Mouse (Mus musculus) spleen, adult 2 months (tissue): ENCODE measurements at regions not wholly inside any gene's neighbourhood (a gene's known extent, or its start where the extent isn't known, plus 50 kb on each side); places are given as distances from the start of the nearest gene placed in this dataset.

Experiments used
- DNase-seq, 2 experiments: peaks; one replicate each; pipeline versions ENCODE4 v3.0.0 to v3.0.0-alpha.2; 2012 to 2021; ENCODE audit warnings: low spot score in 2 of 2, low read depth in 1 of 2
- H3K27ac ChIP-seq: fragments of 200-500 bp; 2 replicates; pipeline ENCODE4 v1.5.1; 2012; ENCODE audit warnings: low read length, inconsistent platforms; ENCODE audit not compliant: insufficient read depth
- H3K27me3 ChIP-seq: fragments of 200-500 bp; 2 replicates; pipeline ENCODE4 v1.6.1; 2012; ENCODE audit warnings: mild to moderate bottlenecking, moderate library complexity, low read length, inconsistent platforms; ENCODE audit not compliant: control insufficient read depth, insufficient read depth
- H3K36me3 ChIP-seq: fragments of 200-500 bp; 2 replicates; pipeline ENCODE4 v1.6.1; 2012; ENCODE audit warnings: mild to moderate bottlenecking, low read length, inconsistent platforms; ENCODE audit not compliant: control insufficient read depth, insufficient read depth
- H3K4me1 ChIP-seq: fragments of 200-500 bp; 2 replicates; pipeline ENCODE4 v1.6.1; 2011; ENCODE audit warnings: inconsistent platforms; ENCODE audit not compliant: control insufficient read depth, insufficient read depth, insufficient read length
- H3K4me3 ChIP-seq: fragments of 200-500 bp; 2 replicates; pipeline ENCODE4 v1.5.1; 2011; ENCODE audit warnings: mild to moderate bottlenecking, inconsistent platforms; ENCODE audit not compliant: insufficient read depth, insufficient read length; ENCODE audit errors: extremely low read depth
- CTCF ChIP-seq: fragments of 200-500 bp; IDR thresholded peaks from 2 replicates; pipeline ENCODE4 v1.5.1; 2011; ENCODE audit warnings: mild to moderate bottlenecking, inconsistent platforms; ENCODE audit not compliant: insufficient read depth, insufficient read length, insufficient replicate concordance; ENCODE audit errors: extremely low read depth
- POLR2A ChIP-seq: fragments of 200-500 bp; IDR thresholded peaks from 2 replicates; pipeline ENCODE4 v1.6.1; 2011; ENCODE audit warnings: low read depth, low read length, inconsistent platforms
- whole genome bisulfite sequencing: fragments of 180-500 bp; shearing (Covaris S2); methylation state at CpG from one replicate; pipeline ENCODE4 v1.1.7; 2018; 5-methylcytosine and 5-hydroxymethylcytosine counted together

GRCm38 (mm10) chr13:45325736-45326293 is 63.7 kb upstream of the Mylip start:
- H3K27ac ChIP-seq, result no peak overlapping the region
- H3K4me3 ChIP-seq, result no peak overlapping the region
- WGBS, result 88% methylated on average over 7 of the region's 7 CpGs
- DNase-seq, result no peak
- TF ChIP-seq POLR2A (no peak), CTCF (no peak)
- no peaks in the 10 kb centered on the region for H3K36me3 ChIP-seq
- H3K27me3 ChIP-seq, result no peaks in the 10 kb centered on the region
- H3K4me1 ChIP-seq, result no peaks in the 10 kb centered on the region

- H3K27ac ChIP-seq, result no peak overlapping the region
- 95% methylated on average over 6 of the region's 6 CpGs for WGBS
- no peaks in the 10 kb centered on the region for H3K27me3 ChIP-seq
- H3K4me3 ChIP-seq, result no peak overlapping the region
- DNase-seq, result no peak
- H3K36me3 ChIP-seq, result no peaks in the 10 kb centered on the region
- no peaks in the 10 kb centered on the region for H3K4me1 ChIP-seq
- TF ChIP-seq POLR2A (no peak), CTCF (no peak)
These were observed 62.8 kb upstream of the Mylip start for GRCm38 (mm10) chr13:45326751-45327150.

- WGBS, result 86% methylated on average over 8 of the region's 8 CpGs
These were observed 59.0 kb upstream of the Mylip start for GRCm38 (mm10) chr13:45330561-45330960.

GRCm38 (mm10) chr13:45332031-45332430 is 57.5 kb upstream of the Mylip start:
- TF ChIP-seq CTCF (no peak), POLR2A (no peak)
- Histone ChIP-seq H3K4me3 (no peak overlapping the region), H3K27me3 (no peaks in the 10 kb centered on the region), H3K36me3 (no peaks in the 10 kb centered on the region), H3K27ac (no peak overlapping the region), H3K4me1 (no peaks in the 10 kb centered on the region)
- WGBS, result 87% methylated on average over 3 of the region's 3 CpGs
- DNase-seq, result no peak

More at GRCm38 (mm10) chr13:45330561-45330960, 59.0 kb upstream of the Mylip start:
- no peak overlapping the region for H3K4me3 ChIP-seq
- no peaks in the 10 kb centered on the region for H3K27me3 ChIP-seq
- H3K36me3 ChIP-seq, result no peaks in the 10 kb centered on the region
- no peak overlapping the region for H3K27ac ChIP-seq
- no peaks in the 10 kb centered on the region for H3K4me1 ChIP-seq
- DNase-seq, result no peak
- no peak for TF ChIP-seq POLR2A
- no peak for TF ChIP-seq CTCF

- 90% methylated on average over 5 of the region's 5 CpGs for WGBS
- Histone ChIP-seq H3K4me3 (no peak overlapping the region), H3K4me1 (no peaks in the 10 kb centered on the region), H3K36me3 (no peaks in the 10 kb centered on the region), H3K27ac (no peak overlapping the region), H3K27me3 (no peaks in the 10 kb centered on the region)
- no peak for TF ChIP-seq POLR2A
- TF ChIP-seq CTCF, result no peak
- no peak for DNase-seq
These were observed 55.9 kb upstream of the Mylip start for GRCm38 (mm10) chr13:45333634-45334033.
